Mouse (Mus musculus) heart, postnatal 0 days (tissue): ENCODE measurements at regions not wholly inside any gene's neighbourhood (a gene's known extent, or its start where the extent isn't known, plus 50 kb on each side); places are given as distances from the start of the nearest gene placed in this dataset.

ENCODE experiments used
- ATAC-seq: fragments of 200-750 bp; cut with Nextera tagmentation; 2 replicates; pipeline ENCODE4 v1.8.0; 2017; ENCODE audit warnings: low read depth, moderate number of reproducible peaks, moderate library complexity; ENCODE audit not compliant: insufficient read depth
- DNase-seq: peaks from one replicate; pipeline ENCODE4 v3.0.0-alpha.2; 2016; ENCODE audit warnings: low spot score
- H3K27ac ChIP-seq: fragments of 300-500 bp; sonication (generic); 2 replicates; pipeline ENCODE4 v1.5.1; 2014; ENCODE audit warnings: low read depth, mild to moderate bottlenecking
- H3K27me3 ChIP-seq: fragments of 300-500 bp; sonication (generic); 2 replicates; pipeline ENCODE4 v1.6.1; 2014; ENCODE audit warnings: low read length, mixed read lengths; ENCODE audit not compliant: control insufficient read depth, insufficient read depth
- H3K36me3 ChIP-seq: fragments of 300-500 bp; sonication (generic); replicated peaks from 2 replicates; pipeline ENCODE4 v1.6.1; 2014; ENCODE audit warnings: low read length, mixed read lengths; ENCODE audit not compliant: control insufficient read depth, insufficient read depth
- H3K4me1 ChIP-seq: fragments of 300-500 bp; sonication (generic); 2 replicates; pipeline ENCODE4 v1.6.1; 2014; ENCODE audit warnings: antibody characterized with exemption; ENCODE audit not compliant: control insufficient read depth, insufficient read depth
- H3K4me2 ChIP-seq: fragments of 300-500 bp; sonication (generic); 2 replicates; pipeline ENCODE4 v1.6.1; 2014; ENCODE audit warnings: low read depth, mild to moderate bottlenecking, low read length, moderate library complexity
- H3K4me3 ChIP-seq: fragments of 300-500 bp; sonication (generic); 2 replicates; pipeline ENCODE4 v1.5.1; 2014; ENCODE audit warnings: low read depth, low read length
- H3K9ac ChIP-seq: fragments of 300-500 bp; sonication (generic); replicated peaks from 2 replicates; pipeline ENCODE4 v1.6.1; 2014; ENCODE audit warnings: low read depth, low read length, mixed read lengths
- H3K9me3 ChIP-seq: fragments of 300-500 bp; sonication (generic); replicated peaks from 2 replicates; pipeline ENCODE4 v1.6.1; 2016; ENCODE audit warnings: low read length; ENCODE audit not compliant: control insufficient read depth
- CTCF ChIP-seq: IDR thresholded peaks from 2 replicates; pipeline ENCODE4 v1.5.1; 2016; ENCODE audit warnings: antibody characterized with exemption, control low read depth, low read depth
- EP300 ChIP-seq: IDR thresholded peaks from 2 replicates; pipeline ENCODE4 v1.6.1; 2016; ENCODE audit warnings: antibody characterized with exemption, low read depth
- WGBS: fragments of 180-500 bp; shearing (Covaris S2); extraction: QIAGEN DNeasy Blood & Tissue Kit; methylation state at CpG from one replicate; pipeline ENCODE4 v1.1.7; 2014; 5-methylcytosine and 5-hydroxymethylcytosine counted together

DNA sequence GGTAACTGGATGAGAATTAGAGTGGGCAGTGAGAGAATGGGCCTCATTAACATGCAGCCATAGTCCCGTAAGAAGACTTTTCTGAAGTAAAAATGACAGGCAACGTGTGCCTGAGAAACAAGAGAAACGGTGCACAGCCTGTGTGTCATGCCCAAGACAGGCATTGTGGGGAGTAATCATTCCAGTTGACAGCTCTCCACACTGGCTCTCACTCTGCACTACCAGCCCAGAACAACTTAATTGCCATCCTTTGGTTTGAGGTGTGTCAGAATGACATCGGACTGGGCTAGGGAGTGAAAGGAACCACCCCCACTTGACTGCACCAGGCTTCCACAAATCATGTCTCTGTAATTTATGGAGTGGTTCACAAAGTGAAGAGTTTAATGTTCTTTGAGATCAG, 1104.9 kb downstream of the Pcdh7 start:
- DNase-seq, result no peak
- TF ChIP-seq EP300 (no peak), CTCF (no peak)
- Histone ChIP-seq H3K4me2 (no peak overlapping the region), H3K9ac (no peak overlapping the region), H3K36me3 (no peaks in the 10 kb centered on the region), H3K27ac (no peak overlapping the region), H3K4me1 (no peaks in the 10 kb centered on the region), H3K9me3 (no peaks in the 10 kb centered on the region), H3K4me3 (no peak overlapping the region), H3K27me3 (no peaks in the 10 kb centered on the region)
- ATAC-seq, result no peak
- WGBS, result 71% methylated on average over 4 of the region's 4 CpGs

DNA sequence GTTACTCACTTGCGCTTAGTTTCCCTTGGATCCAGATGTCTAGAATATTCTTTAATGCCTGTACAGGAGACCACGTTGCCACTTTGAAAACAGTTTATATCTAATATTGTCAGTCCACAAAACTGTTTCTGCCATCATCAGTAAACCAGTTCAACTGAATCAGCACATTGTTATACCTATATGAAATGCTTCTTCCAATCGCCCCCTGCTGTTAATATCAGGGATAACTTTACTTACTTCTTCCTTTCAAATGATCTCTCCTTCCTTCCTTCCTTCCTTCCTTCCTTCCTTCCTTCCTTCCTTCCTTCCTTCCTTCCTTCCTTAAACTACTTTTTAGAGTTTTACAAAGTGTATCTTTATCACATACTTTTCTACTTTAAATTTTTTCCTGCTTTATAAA, 1108.2 kb downstream of the Pcdh7 start:
- ATAC-seq, result no peak
- H3K4me1 ChIP-seq, result no peaks in the 10 kb centered on the region
- no peak overlapping the region for H3K4me2 ChIP-seq
- H3K36me3 ChIP-seq, result no peaks in the 10 kb centered on the region
- H3K4me3 ChIP-seq, result no peak overlapping the region
- no peaks in the 10 kb centered on the region for H3K27me3 ChIP-seq
- TF ChIP-seq CTCF (peak; percentile 67), EP300 (no peak)
- DNase-seq, result peak; percentile 22
- H3K9me3 ChIP-seq, result no peaks in the 10 kb centered on the region
- no peak overlapping the region for H3K9ac ChIP-seq
- 44% methylated on average over 3 of the region's 3 CpGs for WGBS
- H3K27ac ChIP-seq, result no peak overlapping the region

DNA sequence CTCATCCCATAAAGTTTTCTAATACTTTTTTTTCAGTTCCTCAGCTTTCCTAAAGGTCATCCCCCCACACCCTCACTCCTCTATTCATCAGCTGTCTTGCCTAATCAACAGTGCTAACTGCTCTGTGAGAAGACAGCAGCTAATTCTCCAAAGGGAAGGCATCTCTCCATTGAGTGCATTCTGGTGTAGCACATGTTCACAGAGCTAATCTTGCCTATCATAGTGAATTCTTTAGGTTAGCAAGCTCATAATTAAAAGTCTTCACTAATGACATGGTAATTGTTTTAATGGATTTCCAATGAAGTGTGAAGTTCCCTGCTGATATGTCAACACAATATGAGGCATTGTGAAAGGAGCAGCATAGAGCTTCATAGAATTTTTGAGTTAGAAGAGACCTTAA, 1129.2 kb downstream of the Pcdh7 start:
- Histone ChIP-seq H3K4me1 (no peaks in the 10 kb centered on the region), H3K27me3 (no peaks in the 10 kb centered on the region), H3K9me3 (no peaks in the 10 kb centered on the region), H3K36me3 (no peaks in the 10 kb centered on the region), H3K4me2 (no peak overlapping the region), H3K27ac (no peak overlapping the region), H3K9ac (no peak overlapping the region), H3K4me3 (no peak overlapping the region)
- no peak for TF ChIP-seq CTCF
- no peak for TF ChIP-seq EP300
- DNase-seq, result no peak
- ATAC-seq, result no peak

DNA sequence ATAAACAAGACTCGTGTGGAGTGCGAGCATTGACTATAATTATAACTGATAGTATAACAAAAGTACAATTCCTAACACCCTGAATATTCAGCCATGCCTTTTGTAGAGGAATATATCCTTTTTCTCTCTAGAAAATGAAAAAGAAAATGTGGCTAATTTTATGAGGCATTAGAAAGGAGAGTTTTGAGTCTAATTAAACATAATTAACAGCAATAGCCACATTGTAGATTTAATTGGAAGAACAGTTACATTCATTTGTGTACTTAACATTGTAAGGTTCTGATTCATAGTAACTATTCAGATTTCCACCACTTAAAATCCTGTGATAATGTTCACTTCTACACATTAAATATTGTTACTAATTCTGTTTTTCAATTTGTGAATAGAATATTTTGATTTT, 1140.2 kb downstream of the Pcdh7 start:
- no peak for ATAC-seq
- DNase-seq, result no peak
- Histone ChIP-seq H3K27me3 (no peaks in the 10 kb centered on the region), H3K9me3 (no peaks in the 10 kb centered on the region), H3K27ac (no peak overlapping the region), H3K4me2 (no peak overlapping the region), H3K4me1 (no peaks in the 10 kb centered on the region), H3K4me3 (no peak overlapping the region), H3K36me3 (no peaks in the 10 kb centered on the region), H3K9ac (no peak overlapping the region)
- WGBS, result 81% methylated on average over 2 of the region's 2 CpGs
- TF ChIP-seq EP300 (no peak), CTCF (no peak)

DNA sequence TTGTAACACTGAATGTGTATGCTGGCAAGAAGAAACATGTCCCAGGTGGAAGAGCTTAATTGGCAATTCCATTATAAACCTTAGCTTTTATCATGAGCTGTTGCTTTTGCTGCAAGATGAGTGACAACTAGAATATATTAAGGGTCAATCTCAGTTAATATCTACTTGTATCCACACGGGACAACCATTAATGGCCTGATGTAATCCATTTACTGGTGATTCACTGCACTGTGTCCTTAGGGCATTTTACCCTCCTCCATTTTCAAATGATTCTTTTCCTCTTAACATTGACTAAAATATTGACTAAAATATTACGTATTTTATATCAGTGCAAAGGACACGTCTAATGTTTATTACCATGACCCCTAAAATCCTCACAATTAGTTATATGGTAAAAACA, 1175.7 kb downstream of the Pcdh7 start:
- Histone ChIP-seq H3K36me3 (no peaks in the 10 kb centered on the region), H3K27me3 (no peaks in the 10 kb centered on the region), H3K4me3 (no peak overlapping the region), H3K9ac (no peak overlapping the region), H3K4me2 (no peak overlapping the region), H3K9me3 (no peaks in the 10 kb centered on the region), H3K4me1 (no peaks in the 10 kb centered on the region), H3K27ac (no peak overlapping the region)
- no peak for DNase-seq
- TF ChIP-seq EP300, result no peak
- 67% methylated on average over 3 of the region's 3 CpGs for WGBS
- ATAC-seq, result no peak

DNA sequence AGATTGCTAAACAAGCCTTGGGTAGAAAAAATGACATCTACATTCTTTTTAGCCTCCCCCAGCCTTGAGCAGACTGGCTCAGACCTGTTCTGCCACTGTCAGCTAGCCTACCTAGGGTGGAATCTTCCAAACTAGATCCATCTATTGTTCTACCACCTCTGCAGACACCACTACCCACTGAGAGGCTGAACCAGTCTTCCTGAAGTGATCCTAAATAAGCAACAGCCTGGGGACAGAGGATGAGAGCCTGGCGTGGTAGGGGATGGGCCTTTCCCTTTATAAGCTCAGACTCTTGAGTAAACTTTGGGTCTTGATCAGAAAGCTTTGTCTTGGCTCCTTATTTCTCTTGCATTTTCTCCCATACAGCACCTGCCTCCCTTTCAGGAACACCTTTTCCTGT, 1223.7 kb downstream of the Pcdh7 start:
- no peaks in the 10 kb centered on the region for H3K9me3 ChIP-seq
- no peak overlapping the region for H3K4me3 ChIP-seq
- H3K27ac ChIP-seq, result no peak overlapping the region
- DNase-seq (no peak), ATAC-seq (no peak)
- H3K27me3 ChIP-seq, result no peaks in the 10 kb centered on the region
- H3K9ac ChIP-seq, result no peak overlapping the region
- no peaks in the 10 kb centered on the region for H3K4me1 ChIP-seq
- WGBS, result 65% methylated on average over 1 of the region's 1 CpGs
- TF ChIP-seq CTCF (no peak), EP300 (no peak)
- no peaks in the 10 kb centered on the region for H3K36me3 ChIP-seq
- H3K4me2 ChIP-seq, result no peak overlapping the region
